Mouse (Mus musculus): ENCODE data around the gene Gm21992. TPM values are rescaled to one million over a fixed set of nuclear protein-coding genes. Genes with fewer than 3 reads are reported as not detected.
"Not testable (repeated sequence)": the region's sequence is repeated elsewhere in the genome, so short reads cannot be mapped to it uniquely, and the experiment has no call there.

Gene Gm21992
- polyA plus RNA-seq, 1 experiment from 2014 or later, result 41.5 TPM

DNA sequence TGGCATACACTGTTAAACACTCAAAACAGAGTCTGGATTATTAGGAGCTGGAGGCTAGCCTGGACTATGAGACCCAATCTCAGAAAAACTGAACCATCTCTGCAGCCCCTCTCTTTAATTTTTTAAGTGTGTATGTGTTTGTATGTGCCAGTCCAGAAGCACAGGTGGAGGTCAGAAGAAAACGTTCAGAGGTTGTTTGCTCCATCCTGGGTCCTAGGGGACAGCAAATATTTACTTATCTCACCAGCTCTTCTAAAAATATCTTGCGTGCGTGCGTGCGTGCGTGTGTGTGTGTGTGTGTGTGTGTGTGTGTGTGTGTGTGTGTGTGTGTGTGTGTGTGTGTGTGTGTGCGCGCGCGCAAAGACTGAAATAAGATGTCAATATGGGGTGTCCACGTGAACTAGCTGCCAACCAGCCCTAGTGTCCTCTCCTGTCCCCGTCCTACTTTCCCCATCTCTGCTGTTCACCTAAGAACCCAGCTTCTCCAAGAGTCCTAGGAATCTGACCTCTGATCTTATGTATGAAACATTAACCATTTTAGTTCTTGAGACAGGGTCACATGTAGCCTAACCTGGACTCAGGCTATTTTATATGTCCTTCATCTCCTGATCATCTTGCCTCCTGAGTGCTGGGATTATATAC lies 43.8 kb downstream of the Gm21992 start:
- Histone ChIP-seq H3K4me2 (replicated peaks) (no peak overlapping the region), H3K27ac (no peak overlapping the region), H3K36me3 (peaks cover 78% of the 10 kb centered on the region), H3K4me1 (peaks cover 11% of the 10 kb centered on the region; the same call in 1 of the 2 replicates), H3K9ac (no peak overlapping the region), H3K4me3 (no peak overlapping the region), H3K27me3 (no peaks in the 10 kb centered on the region), H3K9me3 (replicated peaks) (no peaks in the 10 kb centered on the region)
- 85% methylated on average over 7 of the region's 12 CpGs for WGBS
- no peak for ATAC-seq (ENCODE audit: low FRiP score)

DNA sequence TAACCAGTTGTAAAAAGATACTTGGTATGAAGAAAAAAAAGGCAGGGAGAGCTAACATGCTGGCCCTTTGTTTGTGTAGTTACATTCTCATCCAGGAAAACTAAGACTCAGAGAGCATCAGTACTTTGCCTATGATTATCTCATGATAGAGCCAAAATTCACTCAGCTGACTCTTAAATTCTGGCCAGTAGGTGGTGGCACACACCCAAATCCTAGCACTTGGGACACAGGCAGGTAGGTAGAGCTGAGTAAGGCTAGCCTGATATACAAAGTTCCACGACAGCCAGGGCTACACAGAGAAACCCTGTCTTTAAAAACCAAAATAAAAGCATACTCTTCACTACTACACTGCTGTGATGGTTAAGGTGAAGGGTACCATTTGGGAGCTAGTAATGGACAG lies 48.5 kb downstream of the Gm21992 start:
- no peaks in the 10 kb centered on the region for H3K27me3 ChIP-seq
- H3K4me2 ChIP-seq (replicated peaks), result no peak overlapping the region
- H3K9me3 ChIP-seq (replicated peaks), result no peaks in the 10 kb centered on the region
- ATAC-seq (ENCODE audit: low FRiP score), result no peak
- H3K4me1 ChIP-seq, result peaks cover 44% of the 10 kb centered on the region
- H3K36me3 ChIP-seq, result peaks cover 69% of the 10 kb centered on the region
- 76% methylated on average over 1 of the region's 1 CpGs for WGBS
- H3K27ac ChIP-seq, result no peak overlapping the region
- H3K4me3 ChIP-seq, result no peak overlapping the region
- no peak overlapping the region for H3K9ac ChIP-seq

- ATAC-seq (ENCODE audit: low FRiP score); H3K27me3 ChIP-seq; H3K27ac ChIP-seq; H3K4me2 ChIP-seq (replicated peaks); H3K9me3 ChIP-seq (replicated peaks); H3K9ac ChIP-seq; H3K4me3 ChIP-seq: not testable (repeated sequence)
- H3K4me1 ChIP-seq, result peaks cover 48% of the 10 kb centered on the region
- WGBS, result 91% methylated on average over 8 of the region's 8 CpGs
- peaks cover 51% of the 10 kb centered on the region for H3K36me3 ChIP-seq
These were observed 50.9 kb downstream of the Gm21992 start for GRCm38 (mm10) chr19:4760544-4760943.

DNA sequence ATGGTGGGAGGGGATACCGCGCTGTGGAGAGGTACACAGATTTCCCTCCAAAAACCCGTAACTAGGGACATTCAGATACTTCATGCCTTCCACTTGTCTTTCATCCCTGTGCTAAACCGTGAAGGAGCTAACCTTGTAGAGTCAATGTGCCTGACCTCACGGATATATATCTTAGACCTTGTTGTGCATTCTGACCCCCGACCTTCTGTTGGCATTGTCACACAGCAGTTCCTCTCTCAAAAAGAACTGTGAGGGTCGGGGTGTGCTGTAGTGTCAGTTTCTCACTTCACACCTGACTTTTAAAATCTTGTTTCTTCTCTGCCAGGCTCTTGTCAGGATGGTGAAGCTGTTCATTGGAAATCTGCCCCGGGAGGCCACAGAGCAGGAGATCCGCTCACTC lies 54.5 kb downstream of the Gm21992 start:
- H3K4me2 ChIP-seq (replicated peaks), result peak overlapping the region; percentile 62
- peaks cover 37% of the 10 kb centered on the region for H3K4me1 ChIP-seq
- H3K27ac ChIP-seq, result peak overlapping the region; percentile 98
- no peaks in the 10 kb centered on the region for H3K27me3 ChIP-seq
- peak overlapping the region; percentile 74 for H3K4me3 ChIP-seq
- WGBS, result 7% methylated on average over 9 of the region's 9 CpGs
- no peak for ATAC-seq (ENCODE audit: low FRiP score)
- peak overlapping the region; percentile 81 for H3K9ac ChIP-seq
- peaks cover 31% of the 10 kb centered on the region for H3K36me3 ChIP-seq
- H3K9me3 ChIP-seq (replicated peaks), result no peaks in the 10 kb centered on the region

GRCm38 (mm10) chr19:4756193-4756911 lies 55.1 kb downstream of the Gm21992 start, which contains the start of gene Rbm4b:
Gene Rbm4b (plus strand): TSS chr19:4756497.
- Histone ChIP-seq H3K27ac (peak within 1 kb of the TSS; percentile 98), H3K36me3 (peaks cover 33% of the 10 kb centered on the region), H3K9ac (peak within 1 kb of the TSS; percentile 81), H3K4me2 (replicated peaks) (peak within 1 kb of the TSS; percentile 62), H3K4me3 (peak within 1 kb of the TSS; percentile 74), H3K4me1 (peaks cover 34% of the 10 kb centered on the region), H3K27me3 (no peaks in the 10 kb centered on the region), H3K9me3 (replicated peaks) (no peaks in the 10 kb centered on the region)
- ATAC-seq (ENCODE audit: low FRiP score), result peak; percentile 95
- WGBS, result under 1% methylated on average over 65 of the region's 65 CpGs

DNA sequence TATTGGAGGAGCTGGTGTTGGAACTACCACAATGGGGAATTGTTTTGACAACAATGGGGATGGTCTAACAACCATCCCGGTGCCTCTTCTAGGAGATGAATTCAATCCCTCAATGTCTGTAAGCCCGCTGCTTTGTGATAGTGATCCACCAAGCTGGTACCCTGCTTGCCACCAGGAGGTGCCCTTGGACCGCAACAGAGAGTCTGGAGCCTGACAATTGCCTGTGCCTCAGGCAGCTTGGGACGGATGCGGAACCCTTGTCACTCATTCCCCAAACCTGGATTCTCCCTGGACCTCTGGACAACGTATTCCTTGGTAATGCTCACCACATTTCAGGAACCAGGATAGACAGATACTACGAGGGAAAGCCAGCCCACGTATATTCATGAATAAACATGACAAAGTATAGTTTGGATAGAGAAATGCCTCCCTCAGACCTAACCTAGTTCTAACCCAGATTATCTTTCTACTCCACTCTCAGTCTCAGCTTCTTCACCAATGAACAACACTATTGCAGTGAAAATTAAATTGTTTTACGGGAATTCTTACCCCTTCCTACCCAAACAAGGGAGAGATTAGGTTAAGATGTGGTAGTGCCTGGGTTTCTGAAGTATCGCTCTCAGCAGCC lies 55.7 kb downstream of the Gm21992 start:
- no peaks in the 10 kb centered on the region for H3K27me3 ChIP-seq
- peaks cover 35% of the 10 kb centered on the region for H3K36me3 ChIP-seq
- no peaks in the 10 kb centered on the region for H3K9me3 ChIP-seq (replicated peaks)
- peak overlapping the region; percentile 62 for H3K4me2 ChIP-seq (replicated peaks)
- peak overlapping the region; percentile 74 for H3K4me3 ChIP-seq
- H3K9ac ChIP-seq, result peak overlapping the region; percentile 81
- H3K4me1 ChIP-seq, result peaks cover 27% of the 10 kb centered on the region
- peak overlapping the region; percentile 98 for H3K27ac ChIP-seq
- ATAC-seq (ENCODE audit: low FRiP score), result peak; percentile 76
- under 1% methylated on average over 10 of the region's 10 CpGs for WGBS

DNA sequence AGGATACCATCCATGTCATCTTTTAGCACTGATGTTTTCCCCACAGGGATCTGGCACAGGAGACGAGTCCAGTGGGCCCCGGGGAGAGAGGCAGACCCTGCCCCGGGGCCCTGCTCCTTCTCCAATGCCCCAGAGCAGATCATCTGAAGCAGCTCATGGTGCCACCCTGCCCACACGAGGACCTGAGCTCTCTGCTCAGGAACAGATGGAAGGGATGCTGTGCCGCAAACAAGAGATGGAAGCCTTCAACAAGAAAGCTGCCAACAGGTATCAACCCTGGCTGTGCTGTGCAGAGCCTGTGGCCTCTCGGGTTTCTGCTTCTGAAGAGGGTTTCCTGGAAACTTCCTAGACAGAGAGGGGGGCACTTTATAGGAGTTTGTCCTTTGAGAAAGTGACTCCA lies 61.4 kb downstream of the Gm21992 start:
- no peak overlapping the region for H3K9ac ChIP-seq
- H3K4me1 ChIP-seq, result no peaks in the 10 kb centered on the region
- no peak overlapping the region for H3K27ac ChIP-seq
- no peak overlapping the region for H3K4me2 ChIP-seq (replicated peaks)
- 88% methylated on average over 6 of the region's 6 CpGs for WGBS
- H3K27me3 ChIP-seq, result no peaks in the 10 kb centered on the region
- H3K9me3 ChIP-seq (replicated peaks), result no peaks in the 10 kb centered on the region
- H3K4me3 ChIP-seq, result no peak overlapping the region
- H3K36me3 ChIP-seq, result peaks cover 78% of the 10 kb centered on the region
- ATAC-seq (ENCODE audit: low FRiP score), result no peak

- 89% methylated on average over 10 of the region's 10 CpGs for WGBS
- no peak overlapping the region for H3K4me2 ChIP-seq (replicated peaks)
- H3K4me3 ChIP-seq, result no peak overlapping the region
- no peaks in the 10 kb centered on the region for H3K9me3 ChIP-seq (replicated peaks)
- no peak overlapping the region for H3K27ac ChIP-seq
- no peaks in the 10 kb centered on the region for H3K4me1 ChIP-seq
- no peaks in the 10 kb centered on the region for H3K27me3 ChIP-seq
- peaks cover 90% of the 10 kb centered on the region for H3K36me3 ChIP-seq
- ATAC-seq (ENCODE audit: low FRiP score), result no peak
- no peak overlapping the region for H3K9ac ChIP-seq
These were observed 62.9 kb downstream of the Gm21992 start for GRCm38 (mm10) chr19:4748493-4748892.

DNA sequence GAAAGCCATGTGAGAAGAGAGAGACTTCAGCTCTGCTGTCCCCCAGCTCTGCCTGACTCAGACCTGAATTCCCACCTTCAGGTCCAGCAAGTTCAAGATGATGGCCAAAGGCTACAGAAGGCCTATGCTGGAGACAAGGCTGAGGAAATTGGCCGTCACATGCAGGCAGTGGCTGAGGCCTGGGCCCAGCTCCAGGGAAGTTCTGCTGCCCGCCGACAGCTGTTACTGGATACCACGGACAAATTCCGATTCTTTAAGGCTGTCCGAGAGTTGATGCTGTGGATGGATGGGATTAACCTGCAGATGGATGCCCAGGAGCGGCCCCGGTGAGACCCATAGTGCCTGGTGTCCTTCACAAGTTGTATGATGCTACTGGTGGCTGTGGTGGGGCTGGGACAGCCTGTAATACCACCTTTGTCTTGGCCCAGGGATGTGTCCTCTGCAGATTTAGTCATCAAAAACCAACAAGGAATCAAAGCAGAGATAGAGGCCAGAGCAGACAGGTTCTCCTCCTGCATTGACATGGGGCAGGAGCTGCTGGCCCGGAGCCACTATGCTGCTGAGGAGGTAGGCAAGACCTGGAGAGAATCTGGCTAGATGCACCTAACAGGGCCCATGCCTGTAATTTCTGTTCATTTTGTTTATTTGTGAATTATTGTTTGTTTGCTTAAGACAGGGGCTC lies 63.6 kb downstream of the Gm21992 start:
- ATAC-seq (ENCODE audit: low FRiP score), result no peak
- peaks cover 89% of the 10 kb centered on the region for H3K36me3 ChIP-seq
- 92% methylated on average over 9 of the region's 9 CpGs for WGBS
- no peak overlapping the region for H3K4me3 ChIP-seq
- H3K4me2 ChIP-seq (replicated peaks), result no peak overlapping the region
- H3K27me3 ChIP-seq, result no peaks in the 10 kb centered on the region
- H3K9me3 ChIP-seq (replicated peaks), result no peaks in the 10 kb centered on the region
- H3K4me1 ChIP-seq, result no peaks in the 10 kb centered on the region
- H3K9ac ChIP-seq, result peak overlapping the region; percentile 8; the same call in 1 of the 2 replicates
- H3K27ac ChIP-seq, result no peak overlapping the region

GRCm38 (mm10) chr19:4746611-4747010 lies 64.8 kb downstream of the Gm21992 start:
- ATAC-seq (ENCODE audit: low FRiP score), result no peak
- H3K36me3 ChIP-seq, result peaks cover 90% of the 10 kb centered on the region
- H3K4me3 ChIP-seq, result no peak overlapping the region
- no peak overlapping the region for H3K9ac ChIP-seq
- 86% methylated on average over 14 of the region's 14 CpGs for WGBS
- H3K9me3 ChIP-seq (replicated peaks), result no peaks in the 10 kb centered on the region
- H3K4me1 ChIP-seq, result no peaks in the 10 kb centered on the region
- no peak overlapping the region for H3K27ac ChIP-seq
- H3K27me3 ChIP-seq, result no peaks in the 10 kb centered on the region
- H3K4me2 ChIP-seq (replicated peaks), result no peak overlapping the region

GRCm38 (mm10) chr19:4745681-4746080 lies 65.7 kb downstream of the Gm21992 start:
- no peaks in the 10 kb centered on the region for H3K4me1 ChIP-seq
- no peaks in the 10 kb centered on the region for H3K9me3 ChIP-seq (replicated peaks)
- WGBS, result 89% methylated on average over 10 of the region's 10 CpGs
- no peak overlapping the region for H3K27ac ChIP-seq
- peaks cover 90% of the 10 kb centered on the region for H3K36me3 ChIP-seq
- ATAC-seq (ENCODE audit: low FRiP score), result no peak
- H3K4me3 ChIP-seq, result no peak overlapping the region
- no peak overlapping the region for H3K4me2 ChIP-seq (replicated peaks)
- H3K27me3 ChIP-seq, result no peaks in the 10 kb centered on the region
- H3K9ac ChIP-seq, result no peak overlapping the region

DNA sequence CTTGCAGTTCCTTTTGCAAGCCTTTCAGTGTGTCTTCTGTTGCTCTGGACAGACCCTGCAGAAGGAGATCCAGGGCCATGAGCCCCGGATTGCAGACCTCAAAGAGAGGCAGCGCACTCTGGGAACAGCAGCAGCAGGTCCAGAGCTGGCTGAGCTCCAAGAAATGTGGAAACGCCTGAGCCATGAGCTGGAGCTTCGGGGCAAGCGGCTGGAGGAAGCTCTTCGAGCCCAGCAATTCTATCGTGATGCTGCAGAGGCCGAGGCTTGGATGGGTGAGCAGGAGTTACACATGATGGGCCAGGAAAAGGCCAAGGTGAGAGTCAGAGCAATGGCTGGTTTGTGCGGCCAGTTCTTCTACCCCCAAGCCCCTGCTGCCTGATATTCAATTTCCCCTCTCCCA lies 66.4 kb downstream of the Gm21992 start:
- H3K36me3 ChIP-seq, result peaks cover 90% of the 10 kb centered on the region

More for the DNA sequence above, 66.4 kb downstream of the Gm21992 start:
- WGBS, result 80% methylated on average over 9 of the region's 9 CpGs
- no peak overlapping the region for H3K4me3 ChIP-seq
- H3K4me2 ChIP-seq (replicated peaks), result no peak overlapping the region
- H3K27me3 ChIP-seq, result no peaks in the 10 kb centered on the region
- no peak for ATAC-seq (ENCODE audit: low FRiP score)
- no peaks in the 10 kb centered on the region for H3K9me3 ChIP-seq (replicated peaks)
- no peaks in the 10 kb centered on the region for H3K4me1 ChIP-seq
- no peak overlapping the region for H3K9ac ChIP-seq
- H3K27ac ChIP-seq, result no peak overlapping the region
